Mouse (Mus musculus): ENCODE data around the gene Rpl19. TPM values are rescaled to one million over a fixed set of nuclear protein-coding genes. Genes with fewer than 3 reads are reported as not detected.

The Rpl19 gene
- polyA plus RNA-seq, 1 experiment, result 901 TPM

- no peak overlapping the region for H3K27ac ChIP-seq (ENCODE audit: insufficient read depth, low read length)
- TF ChIP-seq CTCF (IDR thresholded peaks at IDR 0.05; ENCODE audit: extremely low read depth, insufficient read depth, low read length), result no peak
- TF ChIP-seq POLR2A (IDR thresholded peaks at IDR 0.05; ENCODE audit: extremely low read depth, insufficient read depth, low read length), result no peak
- H3K4me3 ChIP-seq (ENCODE audit: insufficient read depth, low read length), result peak overlapping the region; percentile 97
- peaks cover 10% of the 10 kb centered on the region for H3K4me1 ChIP-seq (ENCODE audit: control insufficient read depth, insufficient read depth, low read length)
Measured at GRCm38 (mm10) chr11:98021118-98021517, 5.4 kb upstream of the Rpl19 start.

GRCm38 (mm10) chr11:98021565-98022252 lies 4.8 kb upstream of the Rpl19 start:
- TF ChIP-seq POLR2A (IDR thresholded peaks at IDR 0.05; ENCODE audit: extremely low read depth, insufficient read depth, low read length) (no peak), CTCF (IDR thresholded peaks at IDR 0.05; ENCODE audit: extremely low read depth, insufficient read depth, low read length) (no peak)
- Histone ChIP-seq H3K4me3 (ENCODE audit: insufficient read depth, low read length) (peak overlapping the region; percentile 97), H3K27ac (ENCODE audit: insufficient read depth, low read length) (peak overlapping the region; percentile 97), H3K4me1 (ENCODE audit: control insufficient read depth, insufficient read depth, low read length) (peaks cover 10% of the 10 kb centered on the region)

DNA sequence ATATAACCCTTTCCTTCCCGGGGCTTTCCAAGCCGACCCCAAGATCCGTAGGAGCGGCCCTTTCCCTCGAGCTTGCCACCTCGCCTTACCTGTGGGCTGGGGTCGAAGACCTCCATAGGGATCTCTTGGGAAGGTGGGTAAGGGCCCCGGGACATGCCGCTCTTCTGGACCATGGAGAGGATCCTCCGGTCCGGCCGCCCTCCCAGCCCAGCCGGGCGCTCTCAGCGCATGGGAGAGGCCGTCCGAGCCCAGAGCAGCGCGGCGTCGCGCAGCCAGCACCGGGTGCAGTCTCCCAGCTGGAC lies 4.3 kb upstream of the Rpl19 start:
- Histone ChIP-seq H3K4me1 (ENCODE audit: control insufficient read depth, insufficient read depth, low read length) (peaks cover 10% of the 10 kb centered on the region), H3K4me3 (ENCODE audit: insufficient read depth, low read length) (peak overlapping the region; percentile 97), H3K27ac (ENCODE audit: insufficient read depth, low read length) (peak overlapping the region; percentile 97)
- no peak for TF ChIP-seq POLR2A (IDR thresholded peaks at IDR 0.05; ENCODE audit: extremely low read depth, insufficient read depth, low read length)
- no peak for TF ChIP-seq CTCF (IDR thresholded peaks at IDR 0.05; ENCODE audit: extremely low read depth, insufficient read depth, low read length)

- Histone ChIP-seq H3K27ac (ENCODE audit: insufficient read depth, low read length) (peak within 1 kb of the TSS; percentile 97), H3K4me1 (ENCODE audit: control insufficient read depth, insufficient read depth, low read length) (peaks cover 7% of the 10 kb centered on the region; the same call in 1 of the 2 replicates), H3K4me3 (ENCODE audit: insufficient read depth, low read length) (peak within 1 kb of the TSS; percentile 97)
- TF ChIP-seq CTCF (IDR thresholded peaks at IDR 0.05; ENCODE audit: extremely low read depth, insufficient read depth, low read length) (no peak), POLR2A (IDR thresholded peaks at IDR 0.05; ENCODE audit: extremely low read depth, insufficient read depth, low read length) (peak; percentile 38; the same call in 1 of the 2 replicates)
Measured at GRCm38 (mm10) chr11:98022555-98023371, 3.7 kb upstream of the Rpl19 start, which contains the start of gene Cacnb1. TSS of gene Cacnb1 (minus strand) at chr11:98023034.

DNA sequence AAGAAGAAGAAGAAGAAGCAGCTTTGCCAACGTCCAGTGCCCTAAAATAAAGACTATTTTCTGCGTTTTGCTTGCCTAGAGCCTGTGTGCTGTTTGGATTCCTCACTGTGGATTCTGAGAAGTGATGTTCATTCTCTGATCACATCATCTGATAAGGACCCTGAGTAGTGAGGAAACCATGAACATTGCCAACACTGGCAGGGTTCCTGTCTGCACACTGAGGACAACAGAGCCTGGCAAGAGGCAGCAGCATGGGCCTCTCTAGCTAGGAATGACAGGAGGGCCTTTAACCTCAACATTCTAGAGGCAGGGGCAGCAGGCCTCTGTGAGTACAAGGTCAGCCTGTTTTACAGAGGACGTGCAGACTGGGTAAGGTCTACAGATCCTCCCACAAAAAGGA lies 2.0 kb upstream of the Rpl19 start:
- Histone ChIP-seq H3K4me3 (ENCODE audit: insufficient read depth, low read length) (no peak overlapping the region), H3K27ac (ENCODE audit: insufficient read depth, low read length) (no peak overlapping the region), H3K4me1 (ENCODE audit: control insufficient read depth, insufficient read depth, low read length) (peaks cover 3% of the 10 kb centered on the region; the same call in 1 of the 2 replicates)
- TF ChIP-seq CTCF (IDR thresholded peaks at IDR 0.05; ENCODE audit: extremely low read depth, insufficient read depth, low read length) (no peak), POLR2A (IDR thresholded peaks at IDR 0.05; ENCODE audit: extremely low read depth, insufficient read depth, low read length) (no peak)

DNA sequence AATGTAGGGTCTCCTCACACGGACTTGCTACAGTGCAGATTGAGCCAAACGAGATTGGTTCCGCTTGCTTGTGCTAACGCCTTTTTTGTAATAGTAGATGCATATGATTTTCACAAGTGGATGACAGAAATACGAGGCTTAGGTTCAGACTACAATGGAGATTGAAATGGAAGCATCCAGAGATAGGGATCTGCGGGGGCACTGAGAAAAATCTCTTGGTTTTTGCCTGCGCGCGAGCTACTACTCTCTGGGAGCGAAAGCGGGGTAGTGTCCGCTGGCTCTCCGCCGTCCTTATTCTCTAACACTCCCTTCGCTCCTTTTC lies 301 bp upstream of the Rpl19 start:
- Histone ChIP-seq H3K4me3 (ENCODE audit: insufficient read depth, low read length) (peak overlapping the region; percentile 94), H3K4me1 (ENCODE audit: control insufficient read depth, insufficient read depth, low read length) (peaks cover 2% of the 10 kb centered on the region; the same call in 1 of the 2 replicates), H3K27ac (ENCODE audit: insufficient read depth, low read length) (peak overlapping the region; percentile 63)
- TF ChIP-seq CTCF (IDR thresholded peaks at IDR 0.05; ENCODE audit: extremely low read depth, insufficient read depth, low read length), result no peak
- no peak for TF ChIP-seq POLR2A (IDR thresholded peaks at IDR 0.05; ENCODE audit: extremely low read depth, insufficient read depth, low read length)

GRCm38 (mm10) chr11:98027297-98027688 lies 783 bp downstream of the Rpl19 start:
- peaks cover 2% of the 10 kb centered on the region; the same call in 1 of the 2 replicates for H3K4me1 ChIP-seq (ENCODE audit: control insufficient read depth, insufficient read depth, low read length)
- peak overlapping the region; percentile 71 for H3K27ac ChIP-seq (ENCODE audit: insufficient read depth, low read length)
- TF ChIP-seq CTCF (IDR thresholded peaks at IDR 0.05; ENCODE audit: extremely low read depth, insufficient read depth, low read length) (no peak), POLR2A (IDR thresholded peaks at IDR 0.05; ENCODE audit: extremely low read depth, insufficient read depth, low read length) (no peak)
- H3K4me3 ChIP-seq (ENCODE audit: insufficient read depth, low read length), result peak overlapping the region; percentile 94

GRCm38 (mm10) chr11:98027785-98028184 lies 1.3 kb downstream of the Rpl19 start:
- peaks cover 2% of the 10 kb centered on the region; the same call in 1 of the 2 replicates for H3K4me1 ChIP-seq (ENCODE audit: control insufficient read depth, insufficient read depth, low read length)
- no peak for TF ChIP-seq CTCF (IDR thresholded peaks at IDR 0.05; ENCODE audit: extremely low read depth, insufficient read depth, low read length)
- no peak for TF ChIP-seq POLR2A (IDR thresholded peaks at IDR 0.05; ENCODE audit: extremely low read depth, insufficient read depth, low read length)
- H3K4me3 ChIP-seq (ENCODE audit: insufficient read depth, low read length), result peak overlapping the region; percentile 94
- H3K27ac ChIP-seq (ENCODE audit: insufficient read depth, low read length), result no peak overlapping the region

- no peak overlapping the region for H3K4me3 ChIP-seq (ENCODE audit: insufficient read depth, low read length)
- H3K27ac ChIP-seq (ENCODE audit: insufficient read depth, low read length), result no peak overlapping the region
- 0 out of 2 replicates have a peak, but pooled peaks have one; percentile 5 for TF ChIP-seq CTCF (IDR thresholded peaks at IDR 0.05; ENCODE audit: extremely low read depth, insufficient read depth, low read length)
- TF ChIP-seq POLR2A (IDR thresholded peaks at IDR 0.05; ENCODE audit: extremely low read depth, insufficient read depth, low read length), result peak; percentile 32; the same call in 1 of the 2 replicates
- H3K4me1 ChIP-seq (ENCODE audit: control insufficient read depth, insufficient read depth, low read length), result peaks cover 3% of the 10 kb centered on the region; the same call in 1 of the 2 replicates
Measured at GRCm38 (mm10) chr11:98030701-98031442, 4.4 kb downstream of the Rpl19 start.
